Mouse (Mus musculus): ENCODE results near the gene Mat2a.

The Mat2a gene

GRCm38 (mm10) chr6:72383142-72383820 lies 56.1 kb downstream of the Mat2a start:
- DNase-seq (ENCODE audit: low read depth, low spot score), result no peak

Data from skeletal muscle tissue, adult 2 months (tissue).